Mouse (Mus musculus) heart, adult 2 months (tissue): Measurements from ENCODE around the gene Mdfi. TPM values are rescaled to one million over a fixed set of nuclear protein-coding genes. Genes with fewer than 3 reads are reported as not detected.
A peak's percentile ranks its signal among the peaks of the same experiment; 100 is the strongest.

Source experiments
- DNase-seq, 2 experiments: peaks; one replicate each; pipeline ENCODE4 v3.0.0; 2021
- H3K27ac ChIP-seq: fragments of 200-600 bp; 2 replicates; pipeline ENCODE4 v1.8.1; 2022
- H3K27me3 ChIP-seq: fragments of 200-500 bp; 2 replicates; pipeline ENCODE4 v1.6.1; 2012; ENCODE audit warnings: mild to moderate bottlenecking, low read length, inconsistent platforms, mixed read lengths; ENCODE audit not compliant: control insufficient read depth, insufficient read depth
- H3K36me3 ChIP-seq: fragments of 200-500 bp; 2 replicates; pipeline ENCODE4 v1.6.1; 2012; ENCODE audit warnings: low read length, inconsistent platforms; ENCODE audit not compliant: control insufficient read depth, insufficient read depth
- H3K4me1 ChIP-seq: fragments of 200-500 bp; 2 replicates; pipeline ENCODE4 v1.6.1; 2011; ENCODE audit warnings: low read length; ENCODE audit not compliant: control insufficient read depth, insufficient read depth
- H3K4me3 ChIP-seq: fragments of 200-600 bp; 2 replicates; pipeline ENCODE4 v1.8.1; 2022
- H3K79me2 ChIP-seq: fragments of 200-500 bp; replicated peaks from 2 replicates; pipeline ENCODE4 v1.6.1; 2012; ENCODE audit warnings: mild to moderate bottlenecking, inconsistent platforms, low read length, moderate library complexity, mixed read lengths; ENCODE audit not compliant: control insufficient read depth, insufficient read depth
- H3K9ac ChIP-seq: fragments of 200-500 bp; 2 replicates; pipeline ENCODE4 v1.6.1; 2012; ENCODE audit warnings: low read depth, mild to moderate bottlenecking, control low read depth, inconsistent platforms, low read length, mixed read lengths
- CTCF ChIP-seq: fragments of 200-600 bp; IDR thresholded peaks from 2 replicates; pipeline ENCODE4 v1.8.1; 2022; ENCODE audit warnings: antibody characterized with exemption, mild to moderate bottlenecking, moderate library complexity
- EP300 ChIP-seq: fragments of 200-500 bp; IDR thresholded peaks from 2 replicates; pipeline ENCODE4 v1.6.1; 2011; ENCODE audit warnings: low read depth, low read length, control low read depth; ENCODE audit not compliant: insufficient read depth
- POLR2A ChIP-seq: fragments of 200-500 bp; IDR thresholded peaks from 2 replicates; pipeline ENCODE4 v1.6.1; 2011; ENCODE audit warnings: mild to moderate bottlenecking, low read depth, low read length, control low read depth; ENCODE audit not compliant: insufficient read depth
- WGBS: fragments of 180-500 bp; shearing (Covaris S2); methylation state at CpG from one replicate; pipeline ENCODE4 v1.1.7; 2018; 5-methylcytosine and 5-hydroxymethylcytosine counted together
- intact Hi-C: fragments of 180-260 bp; cut with DNase I; formaldehyde crosslinking; loops from one replicate; pipeline ENCODE4 v1.15.1; 2025
- polyA plus RNA-seq: library from polyadenylated mRNA; depleted of rRNA; stranded (reverse); fragments of >200 nt; gene quantifications from 2 replicates; pipeline ENCODE4 v1.2.3, GENCODE M21; 2012
- total RNA-seq, 2 experiments: library from RNA; stranded (reverse); gene quantifications; 2 replicates each; pipeline ENCODE4 v1.2.3; 2021

The Mdfi gene
- total and polyA plus RNA-seq, 3 experiments, result 1.8 to 11.1 (median 2.0) TPM

DNA sequence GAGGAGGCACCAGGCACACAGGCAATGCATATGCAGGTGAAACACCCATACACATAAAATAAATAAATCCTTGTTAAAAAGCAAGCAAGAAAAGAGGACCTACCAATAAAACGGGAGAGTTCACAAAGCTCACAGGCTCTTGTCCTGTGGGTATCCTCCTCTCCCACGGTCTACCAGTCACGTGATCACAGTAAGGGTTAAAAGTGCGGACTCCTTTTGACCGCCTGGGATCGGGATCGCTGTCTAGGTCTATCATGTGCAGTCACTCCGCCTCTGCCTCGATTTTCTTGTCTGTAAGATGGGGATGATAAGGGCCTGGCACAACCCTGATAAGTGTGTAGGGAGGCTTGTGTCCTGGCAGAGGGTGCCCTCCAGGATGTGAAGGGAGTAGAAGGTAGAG lies 37.1 kb downstream of the Mdfi start:
- no peak for TF ChIP-seq EP300
- no peak for TF ChIP-seq POLR2A
- no peak for TF ChIP-seq CTCF
- Histone ChIP-seq H3K4me3 (no peak overlapping the region), H3K9ac (no peak overlapping the region), H3K27me3 (no peaks in the 10 kb centered on the region), H3K4me1 (peaks cover 6% of the 10 kb centered on the region), H3K36me3 (no peaks in the 10 kb centered on the region), H3K27ac (no peak overlapping the region), H3K79me2 (no peaks in the 10 kb centered on the region)
- WGBS, result 72% methylated on average over 9 of the region's 9 CpGs
- no peak for DNase-seq
- intact Hi-C loops, result no loop called here

- Histone ChIP-seq H3K79me2 (no peaks in the 10 kb centered on the region), H3K27me3 (no peaks in the 10 kb centered on the region), H3K4me3 (no peak overlapping the region), H3K27ac (no peak overlapping the region), H3K36me3 (no peaks in the 10 kb centered on the region), H3K9ac (no peak overlapping the region), H3K4me1 (peaks cover 5% of the 10 kb centered on the region)
- TF ChIP-seq EP300, result no peak
- peak; percentile 50 for TF ChIP-seq CTCF
- TF ChIP-seq POLR2A, result no peak
- WGBS, result 65% methylated on average over 4 of the region's 4 CpGs
- intact Hi-C loops, result no loop called here
- no peak for DNase-seq
Observed at GRCm38 (mm10) chr17:47796968-47797367, 37.5 kb downstream of the Mdfi start.

DNA sequence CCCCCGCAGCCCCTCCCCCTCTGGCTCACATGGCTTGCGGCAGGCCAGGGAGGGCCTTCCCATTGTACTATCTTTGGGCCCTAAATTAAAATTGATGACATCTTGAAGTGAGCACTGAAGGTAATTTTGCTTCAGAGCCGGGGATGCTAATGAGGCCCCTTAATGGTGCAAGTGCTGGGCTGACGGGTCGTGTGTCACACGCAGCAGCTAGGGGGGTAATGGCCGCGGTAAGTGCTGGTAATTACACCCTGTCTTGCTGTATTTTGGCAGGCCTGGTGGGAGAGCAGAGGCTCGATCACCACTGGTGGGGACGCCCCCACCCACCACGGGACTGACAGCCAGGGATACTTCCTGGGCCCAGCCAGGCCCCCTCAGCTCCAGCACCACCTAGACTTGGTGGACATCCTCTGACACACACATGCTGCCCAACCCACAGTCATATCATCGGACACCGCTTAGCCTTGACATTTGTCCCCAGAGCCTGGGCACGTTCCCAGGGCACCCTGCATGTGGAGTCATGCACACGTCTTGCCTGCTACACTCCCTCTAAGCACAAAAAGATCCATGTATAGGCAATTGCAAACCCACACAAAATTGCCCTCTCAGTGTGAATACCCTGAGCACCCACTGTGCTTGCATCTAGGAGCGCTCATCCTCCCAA lies 38.2 kb downstream of the Mdfi start:
- intact Hi-C loops, result no loop called here
- no peak overlapping the region for H3K4me3 ChIP-seq
- H3K36me3 ChIP-seq, result no peaks in the 10 kb centered on the region
- no peak for DNase-seq
- H3K27me3 ChIP-seq, result no peaks in the 10 kb centered on the region
- no peaks in the 10 kb centered on the region for H3K79me2 ChIP-seq
- TF ChIP-seq CTCF (no peak), POLR2A (no peak), EP300 (no peak)
- WGBS, result 51% methylated on average over 16 of the region's 16 CpGs
- peaks cover 5% of the 10 kb centered on the region for H3K4me1 ChIP-seq
- H3K9ac ChIP-seq, result no peak overlapping the region
- H3K27ac ChIP-seq, result no peak overlapping the region

DNA sequence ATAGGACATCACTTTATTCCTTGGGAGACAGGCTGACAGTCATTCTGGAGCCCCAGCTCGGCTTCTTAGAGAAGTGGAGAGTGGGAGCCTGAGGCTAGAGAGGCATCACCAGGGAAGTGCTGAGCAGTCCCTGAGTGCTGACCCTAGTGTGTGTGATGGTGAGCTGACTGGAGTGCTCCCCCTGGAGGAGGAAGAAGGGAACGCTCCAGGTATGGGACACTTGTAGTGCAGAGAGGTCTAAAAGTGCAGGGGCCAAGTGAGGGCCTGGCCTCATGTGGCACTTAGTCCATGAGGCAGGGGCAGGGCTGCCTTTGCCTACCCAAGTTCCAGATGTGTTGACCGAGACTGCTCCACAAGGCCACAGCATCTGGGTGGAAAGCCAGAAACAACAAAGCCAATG lies 39.0 kb downstream of the Mdfi start:
- TF ChIP-seq CTCF (peak; percentile 85), EP300 (no peak), POLR2A (no peak)
- Histone ChIP-seq H3K27me3 (no peaks in the 10 kb centered on the region), H3K9ac (no peak overlapping the region), H3K4me3 (no peak overlapping the region), H3K79me2 (no peaks in the 10 kb centered on the region), H3K27ac (no peak overlapping the region), H3K36me3 (no peaks in the 10 kb centered on the region), H3K4me1 (peaks cover 5% of the 10 kb centered on the region)
- DNase-seq, result peak; percentile 58 to 65
- intact Hi-C loops, result no loop called here
- 54% methylated on average over 3 of the region's 3 CpGs for WGBS

GRCm38 (mm10) chr17:47793377-47793776 lies 41.1 kb downstream of the Mdfi start:
- intact Hi-C loops, result loop anchor here (1.0 kb wide), 1 partner anchor 71 kb away; no protein-coding TSS in a partner anchor

GRCm38 (mm10) chr17:47792098-47792863 lies 42.2 kb downstream of the Mdfi start:
- no peaks in the 10 kb centered on the region for H3K27me3 ChIP-seq
- peak; percentile 60 to 75 for DNase-seq
- H3K36me3 ChIP-seq, result no peaks in the 10 kb centered on the region
- H3K4me3 ChIP-seq, result no peak overlapping the region
- H3K9ac ChIP-seq, result no peak overlapping the region
- intact Hi-C loops, result loop anchor here (1.0 kb wide), 1 partner anchor 309 kb away; no protein-coding TSS in a partner anchor
- TF ChIP-seq POLR2A, result no peak
- TF ChIP-seq EP300, result peak; percentile 94
- peak; percentile 90 for TF ChIP-seq CTCF
- H3K27ac ChIP-seq, result no peak overlapping the region
- no peaks in the 10 kb centered on the region for H3K79me2 ChIP-seq
- peaks cover 5% of the 10 kb centered on the region for H3K4me1 ChIP-seq
- 37% methylated on average over 15 of the region's 15 CpGs for WGBS

More at GRCm38 (mm10) chr17:47793377-47793776, 41.1 kb downstream of the Mdfi start:
- TF ChIP-seq EP300, result peak; percentile 74; the same call in 1 of the 2 replicates
- TF ChIP-seq CTCF, result peak; percentile 96; the same call in 1 of the 2 replicates
- no peak for TF ChIP-seq POLR2A
- H3K79me2 ChIP-seq, result no peaks in the 10 kb centered on the region
- peak overlapping the region; percentile 43; the same call in 1 of the 2 replicates for H3K27ac ChIP-seq
- WGBS, result 6% methylated on average over 9 of the region's 9 CpGs
- no peaks in the 10 kb centered on the region for H3K36me3 ChIP-seq
- peak; percentile 88 to 91 for DNase-seq
- peaks cover 5% of the 10 kb centered on the region for H3K4me1 ChIP-seq
- no peak overlapping the region for H3K4me3 ChIP-seq
- H3K27me3 ChIP-seq, result no peaks in the 10 kb centered on the region
- H3K9ac ChIP-seq, result no peak overlapping the region
